Mouse (Mus musculus): ENCODE results near the gene Plscr2.
"Not testable (repeated sequence)": the region's sequence is repeated elsewhere in the genome, so short reads cannot be mapped to it uniquely, and the experiment has no call there.

The Plscr2 gene

DNA sequence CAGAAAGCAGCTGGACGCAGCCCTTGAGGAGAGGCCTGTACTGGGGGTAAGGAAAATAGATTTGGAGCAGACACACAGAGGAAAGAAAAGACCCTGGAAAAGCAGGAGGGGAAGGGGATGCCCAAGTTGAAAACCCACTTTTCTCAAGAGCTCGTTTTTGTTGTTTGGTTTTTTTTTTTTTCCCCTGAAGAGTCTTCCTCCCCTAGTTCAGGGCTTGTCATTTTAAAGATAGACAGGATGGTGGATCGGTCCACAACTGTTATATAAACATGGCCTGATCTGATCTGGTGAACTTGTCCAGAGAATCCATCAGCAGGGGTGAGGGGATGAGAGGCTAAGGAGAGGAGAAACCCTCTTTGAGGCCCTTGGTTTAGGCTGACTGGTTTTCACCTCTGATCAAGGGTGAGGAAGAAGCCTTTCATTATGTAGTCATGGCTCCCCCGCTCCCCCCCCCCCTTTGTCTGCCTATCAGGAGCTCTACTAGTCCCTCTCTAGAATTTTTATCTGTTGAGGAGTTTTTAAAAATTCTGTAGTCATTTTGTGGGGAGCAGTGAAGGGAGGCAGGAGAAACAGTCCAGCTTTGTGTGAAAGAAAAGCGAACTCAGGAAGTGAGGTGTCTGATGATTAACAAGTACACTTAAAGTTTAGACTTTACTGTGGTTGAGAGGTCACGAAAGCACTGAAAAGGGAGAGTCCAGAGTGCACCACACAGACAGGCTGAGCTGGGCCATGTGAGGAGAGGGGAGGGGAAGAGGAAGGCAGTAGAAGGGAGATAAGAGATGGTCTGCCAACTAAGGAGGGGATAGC, 1.2 kb upstream of the Plscr2 start:
- DNase-seq: peak; percentile 64

DNA sequence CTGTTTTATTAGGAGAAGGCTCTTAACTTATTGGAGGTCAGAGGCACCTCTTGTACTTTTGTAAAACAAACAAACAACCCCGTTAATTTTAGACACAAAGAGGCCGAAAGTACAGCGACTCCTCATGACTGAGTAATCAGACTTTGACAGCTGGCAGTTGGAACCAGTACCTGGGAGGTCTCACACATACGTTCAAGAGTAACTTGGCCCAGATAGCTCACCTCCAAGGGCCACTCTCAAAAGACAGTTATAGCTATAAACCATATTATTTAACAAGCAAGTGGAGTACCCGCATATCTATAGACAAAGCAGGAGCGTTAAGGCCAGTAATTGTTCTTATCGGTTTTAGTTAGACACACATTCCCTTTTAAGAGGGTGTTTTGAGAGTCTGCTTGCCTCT, 958 bp downstream of the Plscr2 start:
- DNase-seq: peak; percentile 67

DNA sequence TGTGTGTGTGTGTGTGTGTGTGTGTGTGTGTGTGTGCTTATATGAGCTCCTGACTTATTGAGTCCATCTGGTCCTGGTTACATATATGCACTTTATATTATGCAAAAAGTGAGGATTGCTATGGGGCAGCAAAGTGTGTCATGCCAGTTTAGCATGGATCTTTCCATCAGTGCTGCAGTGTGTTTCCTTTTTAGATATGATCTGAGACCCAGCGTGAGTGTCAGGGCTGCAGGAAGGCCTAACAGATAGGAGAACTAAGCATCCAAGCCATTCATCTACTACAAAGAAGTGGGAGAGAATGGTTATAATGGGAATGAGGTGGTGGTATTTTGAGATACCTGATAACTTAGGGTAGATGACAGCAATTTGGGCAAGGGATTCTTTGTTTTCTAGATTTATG, 4.6 kb downstream of the Plscr2 start:
- DNase-seq: no peak

DNA sequence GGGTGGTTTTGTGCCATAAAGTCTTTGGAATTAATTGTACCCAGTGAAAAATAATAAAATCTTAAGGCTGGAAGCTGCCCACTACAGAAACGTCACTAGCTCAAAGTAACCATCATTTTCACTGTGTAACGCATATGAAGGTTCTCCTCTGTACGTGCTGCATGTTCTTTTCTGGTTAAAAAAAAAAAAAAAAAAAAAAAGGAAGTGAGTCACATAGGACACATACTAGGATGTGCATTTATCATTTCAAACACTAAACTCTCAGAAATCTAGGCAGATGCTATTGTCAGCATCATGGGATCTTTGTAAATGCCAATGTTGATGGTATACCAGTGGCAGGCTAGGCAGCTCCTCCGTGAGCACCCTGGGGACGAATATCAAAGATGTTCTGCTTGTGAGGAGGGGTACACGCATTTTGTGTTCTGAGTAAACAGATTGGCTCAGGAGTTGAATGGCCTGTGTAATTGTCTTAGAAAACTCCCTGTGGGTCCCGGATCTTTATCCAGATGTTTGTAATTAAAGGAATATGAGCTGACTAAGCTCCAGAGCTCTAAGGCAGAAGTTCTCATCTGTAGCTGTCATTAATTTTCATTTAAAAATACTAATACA, 7.3 kb downstream of the Plscr2 start:
- DNase-seq: no peak

DNA sequence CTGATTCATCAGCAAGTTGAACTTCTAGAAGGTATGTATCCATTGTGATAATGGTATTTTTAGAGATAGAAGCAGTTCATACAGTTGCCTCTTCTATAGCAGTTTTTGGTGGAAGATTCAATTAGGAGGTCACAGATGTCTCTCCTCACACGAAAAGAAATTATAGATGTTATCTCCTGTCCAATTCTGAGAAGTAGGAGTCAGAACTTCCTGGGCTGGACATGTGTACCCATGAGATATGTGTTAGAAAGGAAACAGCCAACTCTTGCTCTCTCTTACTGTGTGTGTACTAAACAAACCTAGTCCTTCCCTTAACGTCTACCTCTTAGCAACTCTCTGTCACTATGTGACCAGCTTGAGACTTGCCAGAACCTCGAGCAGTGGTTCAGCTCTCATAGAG, 14.3 kb downstream of the Plscr2 start:
- DNase-seq: no peak

DNA sequence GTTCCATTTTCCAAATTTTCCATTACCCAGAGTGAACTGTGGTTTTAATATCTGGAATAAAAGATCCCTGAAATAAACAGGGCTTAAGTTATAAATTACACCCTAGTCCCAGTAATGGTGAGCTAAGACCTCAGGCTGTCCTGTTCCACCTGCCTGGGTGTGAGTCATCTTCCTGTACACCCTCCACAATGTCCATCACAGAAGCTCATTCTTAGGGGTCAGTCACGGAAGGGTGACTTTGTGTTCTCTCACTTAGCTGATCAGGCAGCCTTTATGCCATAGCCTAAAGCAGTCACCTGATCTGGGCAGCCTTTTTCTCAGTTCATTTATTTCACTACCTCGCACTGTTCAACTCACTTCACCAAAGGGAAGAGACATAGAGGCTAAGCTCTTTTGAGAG, 16.8 kb downstream of the Plscr2 start:
- no peak for DNase-seq

DNA sequence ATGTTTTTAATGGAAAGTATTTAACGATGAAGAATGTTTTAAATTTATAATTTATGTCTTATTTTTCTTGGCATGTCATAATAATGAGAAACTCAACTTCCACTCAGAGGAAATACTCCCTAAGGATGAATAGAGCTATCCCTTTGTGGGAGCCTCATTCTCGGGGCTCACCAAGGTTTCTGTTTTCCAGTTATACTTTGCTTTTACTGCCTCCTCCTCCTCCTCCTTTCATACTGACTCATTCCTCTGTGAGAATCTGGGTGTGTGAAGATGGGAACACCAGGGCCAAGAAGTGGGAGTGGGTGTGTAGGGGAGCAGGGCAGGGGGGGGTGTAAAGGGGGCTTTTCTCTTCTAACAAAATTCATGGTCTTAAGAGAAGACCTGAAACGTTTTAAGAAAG, 17.5 kb downstream of the Plscr2 start:
- no peak for DNase-seq

DNA sequence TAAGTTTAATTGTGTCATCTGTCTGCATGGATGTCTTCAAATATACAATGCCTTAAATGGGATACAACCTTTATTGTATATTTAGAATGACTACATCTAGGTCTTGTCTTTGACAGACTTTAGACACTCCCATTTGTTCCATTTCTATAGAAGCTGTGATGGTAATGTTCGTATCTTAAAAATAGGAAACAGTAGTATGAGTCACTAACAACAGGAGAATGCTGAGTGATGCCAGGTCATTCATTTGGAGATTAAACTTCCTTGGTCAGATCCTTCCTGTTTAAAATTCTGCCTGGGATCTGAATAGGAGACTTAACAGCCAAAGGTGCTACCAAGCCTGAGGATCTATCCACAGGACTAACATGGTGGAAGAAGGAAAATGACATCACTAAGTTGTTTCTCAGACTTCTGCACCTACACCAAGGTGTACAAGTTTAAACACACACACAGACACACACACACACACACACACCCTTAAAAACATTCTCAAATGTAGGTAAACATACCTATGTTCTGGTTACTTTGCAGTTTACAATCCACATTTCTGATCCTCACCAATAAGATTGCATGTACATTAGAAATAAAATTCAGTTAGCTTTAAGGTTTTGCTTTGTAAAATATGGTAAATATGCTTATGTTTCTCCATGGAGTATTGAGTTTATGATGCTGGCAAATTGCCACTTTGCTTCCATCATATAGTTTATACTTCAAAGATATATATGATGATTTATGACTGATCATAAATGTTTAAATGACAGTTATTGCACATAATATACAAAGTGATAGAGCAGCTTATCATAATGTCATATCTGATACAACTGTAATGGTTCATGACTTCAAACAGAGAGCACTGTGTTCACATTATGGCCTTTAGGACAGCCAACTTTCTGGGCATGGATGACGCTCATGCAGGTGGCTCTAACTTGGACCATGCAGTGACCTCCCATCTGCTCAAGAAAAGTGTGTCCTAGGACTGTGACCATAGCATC, 18.5 kb downstream of the Plscr2 start:
- DNase-seq: no peak

DNA sequence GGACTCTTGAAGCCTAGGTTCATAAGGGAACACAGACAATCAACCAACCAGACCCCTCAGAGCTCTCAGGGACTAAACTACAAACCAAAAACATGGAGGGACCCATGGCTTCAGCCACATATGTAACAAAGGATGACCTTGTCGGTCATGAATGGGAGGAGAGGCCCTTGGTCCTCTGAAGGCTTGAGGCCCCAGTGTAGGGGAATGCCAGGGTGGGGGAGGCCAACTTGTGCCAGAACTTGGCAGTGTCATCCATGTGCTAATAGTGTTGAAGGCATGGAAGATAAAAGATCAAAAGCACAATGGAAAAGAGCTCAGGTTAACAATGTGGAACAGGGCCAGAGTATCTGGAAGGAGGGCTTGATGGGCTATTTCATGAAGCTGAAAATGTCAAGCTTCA, 22.9 kb downstream of the Plscr2 start:
- DNase-seq: no peak

DNA sequence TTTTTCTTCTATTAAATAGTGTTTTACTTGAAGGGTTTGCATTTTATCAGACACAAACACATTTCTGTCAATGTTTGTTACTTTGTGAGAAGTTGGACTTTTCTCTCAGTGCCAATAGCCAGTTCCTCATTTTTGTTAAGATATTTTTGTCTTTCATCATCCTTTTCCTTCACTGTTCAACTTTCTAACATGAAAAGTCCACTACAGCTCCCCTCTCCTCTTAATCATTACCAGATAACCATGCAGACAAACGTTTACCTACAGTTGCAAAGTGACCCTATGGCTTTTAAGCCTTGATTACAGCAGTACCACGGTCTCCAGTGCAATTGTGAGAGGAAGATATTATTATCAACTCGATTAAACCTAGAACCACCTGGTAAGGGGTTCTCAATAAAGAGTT, 25.8 kb downstream of the Plscr2 start:
- no peak for DNase-seq

DNA sequence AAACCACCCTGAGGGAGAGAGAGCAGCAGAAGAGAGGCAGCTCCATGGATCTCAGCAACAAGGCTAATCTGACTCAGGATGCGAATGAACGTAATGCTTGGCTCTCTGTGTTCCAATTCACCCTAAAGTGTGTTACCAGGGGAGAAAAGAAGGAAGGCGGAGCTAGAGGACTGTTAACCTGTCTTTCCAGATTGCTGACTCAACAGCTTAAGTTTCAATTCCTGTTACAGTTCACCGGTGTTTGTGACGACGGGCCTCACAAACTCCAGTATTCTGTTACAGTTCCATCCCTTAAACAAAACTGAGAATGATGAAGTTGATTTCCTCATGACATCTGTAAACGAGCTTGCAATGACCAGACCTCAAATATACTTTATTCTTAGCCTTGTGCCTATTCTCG, 29.7 kb downstream of the Plscr2 start:
- DNase-seq: no peak

DNA sequence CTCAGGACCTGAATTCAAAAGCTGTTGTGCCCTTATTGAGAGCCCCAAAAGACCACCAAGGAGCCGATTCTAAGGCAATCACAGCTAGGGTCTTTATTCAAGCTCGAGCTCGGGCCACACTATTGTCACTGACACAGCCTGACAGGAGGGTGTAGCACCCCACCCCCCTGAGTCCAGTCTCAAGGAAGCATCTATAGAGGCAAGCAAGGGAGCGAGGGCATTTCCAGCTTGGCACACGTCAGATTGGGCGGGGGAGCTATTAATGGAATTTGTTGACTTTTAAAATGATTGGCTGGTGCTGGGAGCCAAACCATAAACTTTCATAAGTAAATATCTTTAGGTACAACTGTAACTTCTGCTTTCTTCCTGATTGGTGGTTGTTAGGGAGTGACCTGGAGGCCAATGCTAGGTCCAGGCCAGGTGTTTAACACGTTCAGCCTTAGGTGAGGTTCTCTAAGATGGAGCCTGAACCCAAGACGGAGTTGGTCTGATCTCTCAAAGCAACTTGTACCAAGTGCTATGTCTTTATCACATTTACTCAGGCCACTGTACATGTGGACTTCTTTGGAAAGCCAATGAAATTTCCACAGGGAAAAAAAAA, 30.3 kb downstream of the Plscr2 start:
- no peak for DNase-seq

DNA sequence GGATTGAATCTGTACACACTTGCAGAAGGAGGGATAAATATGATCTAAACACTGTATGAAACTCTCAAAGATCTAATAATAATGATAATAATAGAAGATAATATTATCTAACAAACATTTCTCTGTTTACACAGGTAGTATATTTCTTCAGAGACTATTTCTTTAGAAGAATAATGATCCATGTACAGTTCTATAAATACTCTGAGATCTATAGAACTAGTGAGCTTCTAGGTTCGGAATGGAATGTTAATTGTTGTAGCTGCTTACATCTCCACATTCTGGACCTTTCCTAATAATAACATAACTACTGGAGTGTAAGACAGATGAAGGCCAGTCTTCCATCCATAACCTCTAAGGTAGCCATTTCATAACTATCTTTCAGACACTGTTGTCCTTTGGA, 33.7 kb downstream of the Plscr2 start, which contains the start of gene 1700057G04Rik:
TSS of gene 1700057G04Rik (plus strand) at position 301 of the 400 bp plus-strand sequence.
- DNase-seq: no peak

DNA sequence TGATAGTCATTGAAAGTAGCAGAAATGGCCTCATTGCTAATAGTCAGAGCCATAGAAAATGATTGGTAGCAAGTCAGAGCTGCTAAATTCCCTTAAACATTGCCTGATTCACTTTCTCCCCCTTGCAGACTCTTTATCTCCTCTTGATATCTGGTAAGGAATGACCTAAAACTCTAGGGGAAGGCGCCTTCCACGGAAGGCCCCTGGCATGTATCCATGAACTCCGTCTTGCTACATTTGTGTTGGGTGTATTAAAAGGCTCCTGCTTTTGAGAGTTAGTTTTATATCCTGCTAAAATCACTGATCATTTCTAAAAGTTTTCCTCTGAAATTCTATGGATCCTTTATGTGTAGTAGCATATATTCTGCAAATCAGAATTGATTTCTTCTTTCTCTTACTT, 41.4 kb downstream of the Plscr2 start:
- no peak for DNase-seq

DNA sequence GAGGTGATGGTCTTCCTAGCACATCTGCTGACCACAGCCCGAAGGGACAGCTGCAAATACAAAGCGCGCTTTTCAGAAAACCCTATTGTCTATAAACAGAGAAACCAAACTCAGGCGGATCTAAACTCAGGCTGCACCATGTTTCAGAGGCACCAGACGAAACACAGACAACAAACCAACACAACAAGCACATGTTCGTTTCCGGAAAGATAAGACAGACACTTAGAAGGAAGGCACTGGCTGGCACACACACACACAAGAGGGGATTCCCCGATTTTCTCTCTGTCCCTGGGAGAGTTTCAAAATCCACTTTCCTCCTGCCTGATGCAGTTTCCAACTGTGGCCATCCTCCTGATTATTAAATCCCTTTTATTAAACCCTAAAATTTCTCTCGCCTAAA, 50.5 kb downstream of the Plscr2 start:
- DNase-seq: not testable (repeated sequence)

DNA sequence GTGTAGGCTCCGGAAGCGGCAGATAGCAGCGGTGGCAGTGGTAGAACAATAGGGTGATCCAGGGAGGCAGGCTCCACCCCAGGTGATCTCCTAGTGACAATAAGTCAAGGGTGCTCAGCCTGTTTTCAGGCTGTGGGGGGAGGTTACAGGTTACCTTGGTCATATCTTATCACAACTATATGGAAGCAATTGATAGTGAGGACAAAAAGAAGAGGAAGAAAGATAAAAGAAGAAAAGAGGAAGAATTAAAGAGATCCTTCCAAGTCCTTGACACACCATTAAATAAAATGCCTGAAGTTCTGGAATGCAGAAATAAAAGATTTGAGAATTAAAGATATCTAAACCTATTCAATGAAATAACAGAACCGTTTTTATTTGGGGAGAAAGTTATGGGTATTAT, 51.4 kb downstream of the Plscr2 start:
- no peak for DNase-seq

DNA sequence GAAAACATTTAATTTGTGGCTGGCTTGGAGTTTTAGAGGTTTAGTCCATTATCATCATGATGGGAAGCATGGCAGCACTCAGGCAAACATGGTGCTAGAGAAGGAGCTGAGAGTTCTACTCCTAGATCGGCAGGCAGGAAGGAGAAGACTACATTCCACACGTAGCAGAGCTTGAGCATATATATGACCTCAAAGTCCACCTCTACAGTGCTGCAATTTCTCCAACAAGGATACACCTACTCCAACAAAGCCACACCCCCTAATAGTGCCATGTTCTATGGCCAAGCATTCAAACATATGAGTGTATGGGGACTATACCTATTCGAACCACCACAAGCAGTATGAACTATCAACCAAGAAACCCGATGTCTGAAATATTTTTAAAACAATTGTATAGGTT, 56.0 kb downstream of the Plscr2 start:
- DNase-seq: no peak

DNA sequence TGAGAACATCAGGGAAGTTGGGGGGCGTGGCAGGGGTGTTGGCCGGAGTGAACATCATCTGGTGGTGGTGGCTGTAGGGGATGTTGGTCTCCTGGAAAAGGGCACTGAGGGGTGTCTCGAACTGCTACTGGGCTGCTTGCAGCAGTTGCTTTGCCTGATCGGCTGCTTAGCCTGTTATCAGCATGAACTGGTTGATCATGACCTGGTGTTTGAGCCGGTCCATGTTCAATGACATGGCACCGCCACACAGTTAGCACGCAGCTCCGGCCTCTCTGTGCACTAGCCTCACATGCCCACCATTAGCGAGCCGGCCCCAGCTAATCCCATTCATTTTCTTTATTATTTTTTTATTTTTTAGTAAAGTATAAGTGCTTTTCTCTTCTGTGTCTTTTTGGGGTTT, 59.4 kb downstream of the Plscr2 start:
- DNase-seq: no peak

DNA sequence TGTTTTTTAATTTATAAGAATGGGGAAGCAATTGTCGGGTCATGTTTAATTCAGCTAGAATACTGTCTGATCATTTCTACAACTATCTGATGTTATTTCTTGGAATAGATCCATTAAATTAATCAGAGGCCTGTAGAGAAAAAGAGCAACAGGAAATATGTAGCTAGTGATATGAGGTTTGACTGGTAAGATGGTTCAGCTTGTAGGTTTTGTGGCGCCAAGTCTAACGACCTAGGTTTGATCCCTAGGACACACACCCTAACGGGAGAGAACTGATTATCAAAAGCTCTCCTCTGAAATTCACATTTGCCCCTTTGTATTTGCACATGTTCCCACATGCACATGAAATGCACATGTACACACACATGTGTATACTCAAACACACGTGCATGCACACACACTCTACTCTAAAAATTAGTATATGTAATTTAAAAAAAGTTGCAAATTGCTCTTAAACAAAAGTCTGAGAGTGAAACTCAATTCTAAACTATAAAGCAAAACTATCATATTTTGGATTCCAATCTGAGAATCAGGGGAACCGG, 59.9 kb downstream of the Plscr2 start:
- DNase-seq: no peak

DNA sequence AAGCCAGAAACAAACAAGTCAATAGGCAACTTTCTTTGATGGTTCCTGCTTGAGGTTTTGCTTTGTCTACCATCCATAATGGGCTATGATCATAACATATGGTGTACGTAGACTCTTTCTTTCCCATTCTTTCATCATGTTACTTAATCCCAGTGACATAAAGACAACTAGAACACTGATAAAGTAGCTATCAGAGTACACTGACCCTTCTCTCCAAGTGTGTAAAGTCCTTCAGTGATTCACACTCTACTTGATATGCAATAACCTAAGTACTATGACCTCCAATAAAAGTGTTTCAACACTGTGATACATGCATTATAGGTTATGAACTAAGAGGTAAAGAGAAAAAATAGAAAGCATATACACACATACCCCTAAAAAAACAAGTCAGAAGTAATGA, 61.7 kb downstream of the Plscr2 start:
- DNase-seq: no peak

DNA sequence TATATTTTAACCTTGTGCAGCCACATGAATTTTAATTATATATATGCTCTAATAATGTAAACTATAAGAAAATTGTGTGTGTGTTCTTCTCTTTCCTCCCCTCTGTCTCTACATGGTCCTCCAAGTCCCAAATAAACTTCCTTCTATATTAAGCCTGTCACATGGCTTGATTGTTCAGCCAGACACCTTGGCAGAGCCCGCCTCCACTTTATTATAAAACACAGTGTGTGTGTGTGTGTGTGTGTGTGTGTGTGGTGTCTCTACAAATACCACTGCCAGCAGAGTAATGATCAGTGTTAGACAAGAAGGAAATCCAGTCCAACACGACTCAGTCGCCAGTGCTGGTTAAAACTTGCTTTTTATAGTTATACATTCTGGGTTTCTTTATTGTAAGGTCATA, 62.3 kb downstream of the Plscr2 start:
- DNase-seq: no peak

DNA sequence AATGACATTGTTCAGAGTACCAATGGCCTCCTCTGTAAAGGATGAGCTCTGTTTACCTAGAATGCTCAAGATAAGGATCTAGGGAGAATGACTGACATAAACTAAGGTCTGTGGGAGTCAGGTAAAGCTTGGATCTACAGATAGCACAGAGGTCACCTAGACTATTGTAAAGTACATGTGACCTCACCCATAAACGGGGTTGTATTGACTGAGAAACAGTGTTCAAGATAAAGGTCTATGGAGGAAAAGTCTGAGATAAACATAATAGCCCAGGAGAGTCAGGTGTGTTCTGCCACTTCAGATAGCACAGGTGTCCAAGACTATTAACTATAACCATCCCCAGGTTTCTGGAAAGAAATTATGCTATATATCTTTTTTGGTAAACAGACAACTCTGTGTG, 63.6 kb downstream of the Plscr2 start:
- DNase-seq: no peak
